Mouse (Mus musculus) macrophage (primary cell): ENCODE data around the gene Gm5622. TPM values are rescaled to one million over a fixed set of nuclear protein-coding genes. Genes with fewer than 3 reads are reported as not detected.
"Not testable (repeated sequence)": the region's sequence is repeated elsewhere in the genome, so short reads cannot be mapped to it uniquely, and the experiment has no call there.

Experiments used
- H3K27ac ChIP-seq: fragments of 350-480 bp; formaldehyde crosslinking; 2 replicates; pipeline ENCODE4 v1.9.0; 2021
- H3K36me3 ChIP-seq: fragments of 350-480 bp; formaldehyde crosslinking; 2 replicates; pipeline ENCODE4 v1.9.0; 2021; ENCODE audit errors: inconsistent target
- H3K4me3 ChIP-seq: fragments of 350-480 bp; formaldehyde crosslinking; 2 replicates; pipeline ENCODE4 v1.9.0; 2021; ENCODE audit errors: inconsistent target
- H3K79me2 ChIP-seq: fragments of 350-480 bp; formaldehyde crosslinking; 2 replicates; pipeline ENCODE4 v1.9.0; 2021; ENCODE audit errors: inconsistent target
- WGBS: methylation state at CpG from one replicate; pipeline ENCODE4 v1.1.7; 2026; ENCODE audit warnings: inconsistent platforms; ENCODE audit not compliant: missing documents; 5-methylcytosine and 5-hydroxymethylcytosine counted together
- polyA plus RNA-seq: library from polyadenylated mRNA; stranded (reverse); fragments of 250-400 nt; gene quantifications from 3 replicates; pipeline ENCODE4 v1.2.4, GENCODE M21; 2018; ENCODE audit warnings: inconsistent platforms
- total RNA-seq, 78 experiments: library from RNA; depleted of rRNA; stranded (reverse); fragments of 250-400 nt; gene quantifications; 1 replicate in 9 of 78; 2 replicates in 24 of 78; 3 replicates in 43 of 78; 4 replicates in 2 of 78; pipeline ENCODE4 v1.2.4; 2018; ENCODE audit warnings: inconsistent platforms in 56 of 78

The Gm5622 gene
- total RNA-seq (2018; cell fraction: chromatin; rRNA removed) = not detected
- not detected for total RNA-seq (2018; cell fraction: cytosol; rRNA removed)
- not detected for total RNA-seq (2018; cell fraction: nucleus; rRNA removed)
- polyA plus RNA-seq = not detected in 3 replicates

DNA sequence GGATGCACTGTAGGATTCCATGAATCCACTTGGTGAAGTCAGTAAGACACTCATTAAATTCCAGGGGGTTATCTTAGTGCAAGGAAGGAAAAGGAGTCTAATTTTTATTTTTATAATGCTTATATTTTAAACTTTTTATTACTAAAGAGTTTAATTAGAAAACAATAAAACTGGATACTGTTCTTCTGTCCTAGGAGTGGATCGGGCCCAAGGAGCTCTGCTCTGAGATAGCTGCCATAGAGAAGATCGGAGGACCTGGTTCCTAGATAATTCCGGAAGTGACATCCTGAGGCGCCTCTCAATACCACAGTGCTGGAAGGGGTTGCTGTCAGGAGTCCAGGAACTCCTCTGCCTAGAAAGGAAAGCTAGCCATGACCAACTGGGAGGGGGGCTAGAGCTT lies at the start of gene Gm5622:
TSS of gene Gm5622 (plus strand) at position 301 of the 400 bp plus-strand sequence.
- no peaks in the 10 kb centered on the region for H3K36me3 ChIP-seq
- 92% methylated on average over 4 of the region's 4 CpGs for whole genome bisulfite sequencing
- H3K4me3 ChIP-seq = no peak within 1 kb of the TSS
- H3K79me2 ChIP-seq = no peaks in the 10 kb centered on the region
- no peak within 1 kb of the TSS for H3K27ac ChIP-seq

DNA sequence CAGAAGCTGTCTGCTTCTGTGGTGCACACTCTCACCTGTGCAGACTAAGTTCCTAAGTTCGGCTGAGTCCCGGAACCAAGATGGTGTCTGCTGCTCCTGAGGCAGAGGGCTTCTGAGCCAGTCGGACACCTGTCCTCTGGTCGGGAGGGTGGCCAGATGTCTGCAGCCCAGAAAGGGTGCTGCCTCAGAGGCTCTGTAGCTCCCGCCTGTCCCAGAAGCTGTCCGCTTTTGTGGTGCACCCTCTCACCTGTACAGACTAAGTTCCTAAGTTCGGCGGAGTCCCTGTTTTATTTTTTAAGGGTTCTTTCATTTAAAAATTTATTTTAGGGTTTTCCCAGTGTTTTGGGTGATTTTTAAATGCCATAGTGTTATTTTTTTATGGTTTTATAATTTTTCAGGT lies 45.2 kb upstream of the Gm5622 start:
- H3K36me3 ChIP-seq = no peaks in the 10 kb centered on the region
- no peak overlapping the region for H3K27ac ChIP-seq
- 97% methylated on average over 8 of the region's 8 CpGs for WGBS
- H3K4me3 ChIP-seq = no peak overlapping the region
- no peaks in the 10 kb centered on the region for H3K79me2 ChIP-seq

DNA sequence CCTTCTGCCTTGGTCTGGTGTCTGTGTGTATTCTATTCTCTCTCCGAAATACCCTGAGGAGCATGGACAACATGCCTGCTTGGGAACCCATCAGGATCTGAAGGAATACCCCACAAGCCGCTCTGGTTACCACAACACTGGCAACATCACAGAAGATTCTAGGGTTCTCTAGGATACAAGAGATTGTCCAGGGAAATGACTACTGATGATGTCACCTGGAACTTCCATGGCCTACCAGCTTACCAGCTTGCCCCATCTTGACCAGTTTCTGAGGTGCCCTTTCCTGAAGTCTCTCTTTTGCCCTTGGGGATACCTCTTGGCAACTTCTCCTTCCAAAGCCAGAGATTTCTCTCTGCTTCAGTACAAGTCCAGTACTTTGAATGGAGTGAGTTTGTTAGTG lies 21.4 kb downstream of the Gm5622 start, which contains the start of gene Gm17175:
TSS of gene Gm17175 (minus strand) at position 101 of the 400 bp plus-strand sequence.
- H3K36me3 ChIP-seq, H3K4me3 ChIP-seq, H3K79me2 ChIP-seq, H3K27ac ChIP-seq: not testable (repeated sequence)
- WGBS = 100% methylated on average over 2 of the region's 2 CpGs

DNA sequence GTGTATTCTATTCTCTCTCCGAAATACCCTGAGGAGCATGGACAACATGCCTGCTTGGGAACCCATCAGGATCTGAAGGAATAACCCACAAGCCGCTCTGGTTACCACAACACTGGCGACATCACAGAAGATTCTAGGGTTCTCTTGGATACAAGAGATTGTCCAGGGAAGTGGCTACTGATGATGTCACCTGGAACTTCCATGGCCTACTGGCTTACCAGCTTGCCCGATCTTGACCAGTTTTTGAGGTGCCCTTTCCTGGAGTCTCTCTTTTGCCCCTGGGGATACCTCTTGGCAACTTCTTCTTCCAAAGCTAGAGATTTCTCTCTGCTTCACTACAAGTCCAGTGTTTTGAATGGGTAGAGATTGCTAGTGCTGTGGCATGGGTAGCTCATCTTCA lies 39.4 kb downstream of the Gm5622 start, which contains the start of gene Gm17174:
TSS of gene Gm17174 (minus strand) at position 101 of the 400 bp plus-strand sequence.
- H3K4me3 ChIP-seq, H3K36me3 ChIP-seq, H3K79me2 ChIP-seq, H3K27ac ChIP-seq: not testable (repeated sequence)
- 100% methylated on average over 1 of the region's 4 CpGs for WGBS

DNA sequence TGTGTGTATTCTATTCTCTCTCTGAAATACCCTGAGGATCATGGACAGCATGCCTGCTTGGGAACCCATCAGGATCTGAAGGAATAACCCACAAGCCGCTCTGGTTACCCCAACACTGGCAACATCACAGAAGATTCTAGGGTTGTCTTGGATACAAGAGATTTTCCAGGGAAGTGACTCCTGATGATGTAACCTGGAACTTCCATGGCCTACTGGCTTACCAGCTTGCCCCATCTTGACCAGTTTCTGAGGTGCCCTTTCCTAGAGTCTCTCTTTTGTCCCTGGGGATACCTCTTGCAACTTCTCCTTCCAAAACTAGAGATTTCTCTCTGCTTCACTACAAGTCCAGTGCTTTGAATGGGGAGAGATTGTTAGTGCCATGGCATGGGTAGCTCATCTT lies 58.6 kb downstream of the Gm5622 start, which contains the start of gene Gm17078:
TSS of gene Gm17078 (minus strand) at position 101 of the 400 bp plus-strand sequence.
- WGBS = 93% methylated on average over 1 of the region's 1 CpGs
- H3K36me3 ChIP-seq = no peaks in the 10 kb centered on the region
- no peaks in the 10 kb centered on the region for H3K79me2 ChIP-seq
- H3K4me3 ChIP-seq = no peak within 1 kb of the TSS
- no peak within 1 kb of the TSS for H3K27ac ChIP-seq

DNA sequence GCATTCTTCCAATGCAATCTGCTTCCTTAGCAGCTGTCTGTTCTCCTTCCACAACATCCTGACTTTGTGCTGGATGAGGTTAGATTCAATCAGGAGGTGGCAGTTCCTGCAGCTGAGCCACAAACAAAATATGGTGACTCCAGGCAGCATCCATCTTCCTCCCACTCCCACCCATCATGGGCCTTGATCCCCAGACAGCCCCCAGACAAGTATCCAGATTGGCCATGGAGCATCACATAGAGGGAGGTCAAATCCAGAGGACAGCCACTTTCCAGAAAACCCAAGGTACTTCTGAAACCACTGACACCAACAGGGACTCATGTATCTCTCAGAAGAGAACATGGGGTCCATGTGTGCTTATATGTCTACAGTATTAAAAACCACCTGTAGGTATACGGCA lies 79.8 kb downstream of the Gm5622 start:
- no CpG with 5 or more reads among the region's 1 CpGs for WGBS
- not testable (repeated sequence) for H3K36me3 ChIP-seq, H3K27ac ChIP-seq, H3K79me2 ChIP-seq, H3K4me3 ChIP-seq

DNA sequence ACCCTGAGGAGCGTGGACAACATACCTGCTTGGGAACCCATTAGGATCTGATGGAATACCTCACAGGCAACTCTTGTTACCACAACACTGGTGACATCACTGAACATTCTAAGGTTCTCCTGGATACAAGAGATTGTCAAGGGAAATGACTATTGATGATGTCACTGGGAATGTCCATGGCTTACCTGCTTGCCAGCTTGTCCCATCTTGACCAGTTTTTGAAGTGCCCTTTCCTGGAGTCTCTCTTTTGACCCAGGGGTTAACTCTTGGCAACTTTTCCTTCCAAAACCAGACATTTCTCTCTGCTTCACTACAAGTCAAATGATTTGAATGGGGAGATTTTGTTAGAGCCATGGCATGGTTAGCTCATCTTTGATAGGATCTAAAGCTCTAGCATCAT lies 83.0 kb downstream of the Gm5622 start, which contains the start of gene Gm4181:
TSS of gene Gm4181 (minus strand) at position 101 of the 400 bp plus-strand sequence.
- WGBS = no CpG with 5 or more reads among the region's 1 CpGs
- H3K4me3 ChIP-seq, H3K27ac ChIP-seq, H3K79me2 ChIP-seq, H3K36me3 ChIP-seq: not testable (repeated sequence)

DNA sequence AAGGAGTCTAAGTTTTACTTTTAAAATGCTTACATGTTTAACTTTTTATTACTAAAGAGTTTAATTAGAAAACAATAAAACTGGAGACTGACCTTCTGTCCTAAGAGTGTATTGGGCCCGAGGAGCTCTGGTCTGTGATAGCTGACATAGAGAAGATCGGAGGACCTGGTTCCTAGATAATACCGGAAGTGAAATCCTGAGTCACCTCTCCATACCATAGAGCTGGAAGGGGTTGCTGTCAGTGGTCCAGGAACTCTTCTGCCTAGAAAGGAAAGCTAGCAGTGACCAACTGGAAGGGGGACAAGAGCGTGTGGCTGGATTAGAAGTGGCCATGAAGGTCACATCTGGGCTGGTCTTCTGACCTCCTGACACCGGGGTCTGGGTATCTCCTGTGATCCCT lies 124.7 kb downstream of the Gm5622 start:
- no peaks in the 10 kb centered on the region for H3K79me2 ChIP-seq
- 96% methylated on average over 5 of the region's 5 CpGs for WGBS
- no peak overlapping the region for H3K4me3 ChIP-seq
- H3K27ac ChIP-seq = no peak overlapping the region
- no peaks in the 10 kb centered on the region for H3K36me3 ChIP-seq

DNA sequence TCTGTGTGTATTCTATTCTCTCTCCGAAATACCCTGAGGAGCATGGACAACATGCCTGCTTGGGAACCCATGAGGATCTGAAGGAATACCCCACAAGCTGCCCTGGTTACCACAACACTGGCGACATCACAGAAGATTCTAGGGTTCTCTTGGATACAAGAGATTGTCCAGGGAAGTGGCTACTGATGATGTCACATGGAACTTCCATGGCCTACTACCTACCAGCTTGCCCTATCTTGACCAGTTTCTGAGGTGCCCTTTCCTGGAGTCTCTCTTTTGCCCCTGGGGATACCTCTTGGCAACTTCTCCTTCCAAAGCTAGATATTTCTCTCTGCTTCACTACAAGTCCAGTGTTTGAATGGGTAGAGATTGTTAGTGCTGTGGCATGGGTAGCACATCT lies 142.8 kb downstream of the Gm5622 start, which contains the start of gene Gm17079:
TSS of gene Gm17079 (minus strand) at position 101 of the 400 bp plus-strand sequence.
- not testable (repeated sequence) for H3K27ac ChIP-seq, H3K79me2 ChIP-seq

More for the DNA sequence above, 142.8 kb downstream of the Gm5622 start, which contains the start of gene Gm17079:
- not testable (repeated sequence) for H3K4me3 ChIP-seq, H3K36me3 ChIP-seq
- WGBS = no CpG with 5 or more reads among the region's 2 CpGs

Other genes with a start within 250 kb of the Gm5622 start
- gene Gm7247, start 191.0 kb upstream of the Gm5622 start, polyA plus RNA-seq = not detected in 3 replicates
- gene Vmn2r88, start 142.0 kb upstream of the Gm5622 start, polyA plus RNA-seq = not detected in 3 replicates
- not detected in 3 replicates for gene Vmn2r89, start 100.9 kb upstream of the Gm5622 start, polyA plus RNA-seq
- not detected in 3 replicates for gene Gm17175, start 21.3 kb downstream of the Gm5622 start, polyA plus RNA-seq
- gene Gm17174, start 39.3 kb downstream of the Gm5622 start, polyA plus RNA-seq = not detected in 3 replicates
- gene Gm17078, start 58.5 kb downstream of the Gm5622 start, polyA plus RNA-seq = not detected in 3 replicates
- not detected in 3 replicates for gene Gm4181, start 82.9 kb downstream of the Gm5622 start, polyA plus RNA-seq
- gene Gm17079, start 142.7 kb downstream of the Gm5622 start, polyA plus RNA-seq = not detected in 3 replicates
- not detected in 3 replicates for gene Gm5800, start 164.4 kb downstream of the Gm5622 start, polyA plus RNA-seq
- not detected in 3 replicates for gene Ang4, start 220.8 kb downstream of the Gm5622 start, polyA plus RNA-seq
- gene AY358078, start 247.3 kb downstream of the Gm5622 start, polyA plus RNA-seq = not detected in 3 replicates